Mouse (Mus musculus) spleen, adult 2 months (tissue): ENCODE measurements around the gene Pard3. TPM values are rescaled to one million over a fixed set of nuclear protein-coding genes. Genes with fewer than 3 reads are reported as not detected.

ENCODE experiments used
- DNase-seq, 2 experiments: peaks; one replicate each; pipeline versions ENCODE4 v3.0.0 to v3.0.0-alpha.2; 2012 to 2021; ENCODE audit warnings: low spot score in 2 of 2, low read depth in 1 of 2
- H3K27ac ChIP-seq: fragments of 200-500 bp; 2 replicates; pipeline ENCODE4 v1.5.1; 2012; ENCODE audit warnings: low read length, inconsistent platforms; ENCODE audit not compliant: insufficient read depth
- H3K27me3 ChIP-seq: fragments of 200-500 bp; 2 replicates; pipeline ENCODE4 v1.6.1; 2012; ENCODE audit warnings: mild to moderate bottlenecking, moderate library complexity, low read length, inconsistent platforms; ENCODE audit not compliant: control insufficient read depth, insufficient read depth
- H3K36me3 ChIP-seq: fragments of 200-500 bp; 2 replicates; pipeline ENCODE4 v1.6.1; 2012; ENCODE audit warnings: mild to moderate bottlenecking, low read length, inconsistent platforms; ENCODE audit not compliant: control insufficient read depth, insufficient read depth
- H3K4me1 ChIP-seq: fragments of 200-500 bp; 2 replicates; pipeline ENCODE4 v1.6.1; 2011; ENCODE audit warnings: inconsistent platforms; ENCODE audit not compliant: control insufficient read depth, insufficient read depth, insufficient read length
- H3K4me3 ChIP-seq: fragments of 200-500 bp; 2 replicates; pipeline ENCODE4 v1.5.1; 2011; ENCODE audit warnings: mild to moderate bottlenecking, inconsistent platforms; ENCODE audit not compliant: insufficient read depth, insufficient read length; ENCODE audit errors: extremely low read depth
- CTCF ChIP-seq: fragments of 200-500 bp; IDR thresholded peaks from 2 replicates; pipeline ENCODE4 v1.5.1; 2011; ENCODE audit warnings: mild to moderate bottlenecking, inconsistent platforms; ENCODE audit not compliant: insufficient read depth, insufficient read length, insufficient replicate concordance; ENCODE audit errors: extremely low read depth
- POLR2A ChIP-seq: fragments of 200-500 bp; IDR thresholded peaks from 2 replicates; pipeline ENCODE4 v1.6.1; 2011; ENCODE audit warnings: low read depth, low read length, inconsistent platforms
- WGBS: fragments of 180-500 bp; shearing (Covaris S2); methylation state at CpG from one replicate; pipeline ENCODE4 v1.1.7; 2018; 5-methylcytosine and 5-hydroxymethylcytosine counted together
- polyA plus RNA-seq: library from polyadenylated mRNA; depleted of rRNA; stranded (reverse); fragments of >200 nt; gene quantifications from 2 replicates; pipeline ENCODE4 v1.2.3, GENCODE M21; 2012

Pard3 gene
- polyA plus RNA-seq, 1 experiment, result 3.8 TPM

GRCm38 (mm10) chr8:127113209-127113608, 49.5 kb downstream of the Pard3 start:
- no peak for DNase-seq
- no peak for TF ChIP-seq CTCF
- TF ChIP-seq POLR2A, result no peak
- no peaks in the 10 kb centered on the region for H3K36me3 ChIP-seq
- H3K4me3 ChIP-seq, result no peak overlapping the region
- no peaks in the 10 kb centered on the region for H3K27me3 ChIP-seq
- WGBS, result 88% methylated on average over 5 of the region's 5 CpGs
- H3K4me1 ChIP-seq, result no peaks in the 10 kb centered on the region
- no peak overlapping the region for H3K27ac ChIP-seq

- TF ChIP-seq CTCF (no peak), POLR2A (no peak)
- Histone ChIP-seq H3K4me1 (no peaks in the 10 kb centered on the region), H3K27ac (no peak overlapping the region), H3K27me3 (no peaks in the 10 kb centered on the region), H3K4me3 (no peak overlapping the region), H3K36me3 (no peaks in the 10 kb centered on the region)
- no peak for DNase-seq
- WGBS, result 95% methylated on average over 3 of the region's 3 CpGs
Measured at GRCm38 (mm10) chr8:127115837-127116236, 52.1 kb downstream of the Pard3 start.

- WGBS, result 82% methylated on average over 11 of the region's 11 CpGs
- Histone ChIP-seq H3K36me3 (no peaks in the 10 kb centered on the region), H3K27ac (no peak overlapping the region), H3K4me3 (no peak overlapping the region), H3K27me3 (no peaks in the 10 kb centered on the region), H3K4me1 (no peaks in the 10 kb centered on the region)
- no peak for DNase-seq
- TF ChIP-seq POLR2A (no peak), CTCF (no peak)
Measured at GRCm38 (mm10) chr8:127118373-127118861, 54.7 kb downstream of the Pard3 start.

GRCm38 (mm10) chr8:127123391-127123790, 59.7 kb downstream of the Pard3 start:
- no peak for DNase-seq
- Histone ChIP-seq H3K4me1 (no peaks in the 10 kb centered on the region), H3K4me3 (no peak overlapping the region), H3K36me3 (no peaks in the 10 kb centered on the region), H3K27me3 (no peaks in the 10 kb centered on the region), H3K27ac (no peak overlapping the region)
- 85% methylated on average over 3 of the region's 3 CpGs for WGBS
- TF ChIP-seq POLR2A (no peak), CTCF (no peak)

GRCm38 (mm10) chr8:127124795-127125194, 61.1 kb downstream of the Pard3 start:
- Histone ChIP-seq H3K36me3 (no peaks in the 10 kb centered on the region), H3K27ac (no peak overlapping the region), H3K4me3 (no peak overlapping the region), H3K4me1 (no peaks in the 10 kb centered on the region), H3K27me3 (no peaks in the 10 kb centered on the region)
- DNase-seq, result no peak
- WGBS, result 37% methylated on average over 8 of the region's 8 CpGs
- TF ChIP-seq POLR2A, result no peak
- TF ChIP-seq CTCF, result no peak

- TF ChIP-seq CTCF (no peak), POLR2A (no peak)
- no peak for DNase-seq
- Histone ChIP-seq H3K4me3 (no peak overlapping the region), H3K4me1 (no peaks in the 10 kb centered on the region), H3K27me3 (no peaks in the 10 kb centered on the region), H3K27ac (no peak overlapping the region), H3K36me3 (no peaks in the 10 kb centered on the region)
- 85% methylated on average over 11 of the region's 11 CpGs for WGBS
Measured at GRCm38 (mm10) chr8:127125686-127126683, 62.3 kb downstream of the Pard3 start.

GRCm38 (mm10) chr8:127128781-127129396, 65.2 kb downstream of the Pard3 start:
- Histone ChIP-seq H3K27ac (no peak overlapping the region), H3K36me3 (no peaks in the 10 kb centered on the region), H3K4me1 (no peaks in the 10 kb centered on the region), H3K4me3 (no peak overlapping the region), H3K27me3 (no peaks in the 10 kb centered on the region)
- DNase-seq, result no peak
- TF ChIP-seq POLR2A, result no peak
- no peak for TF ChIP-seq CTCF
- WGBS, result 72% methylated on average over 8 of the region's 8 CpGs
